Mouse (Mus musculus) duodenum, adult 2 months (tissue): ENCODE data around the gene Itgb1bp1. TPM values are rescaled to one million over a fixed set of nuclear protein-coding genes. Genes with fewer than 3 reads are reported as not detected.

Source experiments
- polyA plus RNA-seq: library from polyadenylated mRNA; depleted of rRNA; stranded (reverse); fragments of >200 nt; gene quantifications from 2 replicates; pipeline ENCODE4 v1.2.3, GENCODE M21; 2012; ENCODE audit warnings: low replicate concordance; rRNA removed

Gene Itgb1bp1
- polyA plus RNA-seq = 2.4 and 2.9 TPM in 2 replicates

DNA sequence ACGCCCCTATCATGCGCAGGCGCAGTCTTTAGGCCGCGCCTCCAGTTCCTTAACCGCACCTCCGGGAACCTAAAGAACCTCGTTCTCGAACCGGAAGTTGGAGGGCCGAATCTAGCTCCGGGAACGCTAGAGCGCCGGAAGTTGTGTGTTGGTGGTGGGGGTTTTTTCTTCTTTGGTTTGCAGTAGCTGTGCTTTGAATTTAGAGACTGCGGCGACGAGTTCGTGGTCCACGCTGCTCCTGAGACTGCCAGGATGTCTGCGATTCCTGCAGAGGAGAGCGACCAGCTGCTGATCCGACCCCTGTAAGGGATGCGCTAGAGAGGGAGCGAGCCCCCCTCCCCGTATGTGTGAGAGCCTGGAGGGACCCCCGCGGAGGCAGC lies at the start of gene Itgb1bp1:
Itgb1bp1 (minus strand) TSS at position 42 of the 380 bp plus-strand sequence.

DNA sequence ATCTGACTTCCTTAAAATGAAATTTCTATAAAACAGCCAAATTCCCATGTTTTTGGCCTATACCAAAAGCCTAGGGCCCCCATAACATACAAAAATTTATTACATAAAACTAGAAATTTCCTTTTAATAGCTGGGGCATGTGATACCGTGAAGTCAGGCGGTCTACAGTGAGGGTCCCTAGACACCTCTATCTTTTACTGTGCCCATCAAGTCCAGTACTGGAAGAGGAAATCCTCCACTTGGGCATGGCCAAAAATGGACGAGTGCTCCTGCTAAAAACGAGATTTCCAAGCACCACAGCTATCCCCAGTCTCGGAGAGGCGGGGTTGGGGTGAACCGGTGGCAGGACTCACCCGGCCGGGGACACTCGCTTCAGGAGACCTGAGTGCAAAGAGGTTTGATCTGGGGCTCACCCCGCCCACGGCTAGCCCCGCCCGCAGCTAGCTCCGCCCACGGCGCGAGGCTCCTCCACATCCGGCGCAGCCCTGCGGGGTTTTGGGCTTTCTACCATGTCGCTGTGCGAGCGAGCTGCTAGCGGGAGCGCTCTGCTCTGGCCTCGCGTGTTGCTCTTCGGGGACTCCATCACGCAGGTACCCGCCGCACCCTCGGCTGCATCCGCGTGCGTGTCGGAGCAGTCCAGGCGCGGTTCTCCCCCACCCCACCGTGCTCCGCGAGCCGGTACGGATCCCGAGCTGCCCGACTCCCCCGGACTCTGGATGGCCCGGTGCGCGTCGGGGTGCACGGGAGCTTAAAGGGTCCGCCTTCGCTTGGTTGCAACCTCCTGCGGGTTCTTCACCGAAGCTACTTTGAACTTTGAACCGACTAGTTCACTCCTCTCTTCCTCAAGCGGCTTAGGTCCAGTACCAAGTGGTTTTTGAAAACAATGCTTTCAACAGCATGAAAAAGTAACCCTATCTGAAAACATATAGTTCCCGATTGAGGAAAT lies 30.1 kb upstream of the Itgb1bp1 start, which contains the start of gene Iah1:
Iah1 (plus strand) TSS at position 467 of the 946 bp plus-strand sequence.

DNA sequence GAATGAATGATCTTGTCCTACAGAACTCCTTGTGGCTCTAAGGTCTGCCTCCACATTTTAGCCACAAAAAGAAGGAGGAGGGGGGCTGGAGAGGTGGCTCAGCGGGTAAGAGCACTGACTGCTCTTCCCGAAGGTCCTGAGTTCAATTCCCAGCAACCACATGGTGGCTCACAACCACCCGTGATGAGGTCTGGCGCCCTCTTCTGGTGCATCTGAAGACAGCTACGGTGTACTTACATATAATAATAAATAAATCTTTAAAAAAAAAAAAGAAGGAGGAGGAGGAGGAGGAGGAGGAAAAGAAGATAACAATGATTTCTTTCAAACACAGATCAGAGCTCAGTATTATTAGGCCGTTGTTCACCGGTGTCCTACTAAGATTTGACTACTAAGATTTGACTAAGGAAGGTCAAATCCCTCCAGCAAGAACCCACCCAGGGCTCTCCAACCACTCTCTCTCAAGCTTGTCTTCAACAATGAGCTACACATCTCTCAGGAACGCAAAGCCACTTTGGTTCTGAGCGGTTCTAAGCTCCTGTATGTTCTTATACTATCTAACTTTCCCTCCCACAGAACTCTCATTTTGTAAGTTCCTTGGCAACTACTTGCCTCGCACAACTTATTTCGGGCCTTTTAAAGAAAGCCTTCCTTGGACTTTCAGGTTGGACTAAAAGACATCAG lies 1.2 kb downstream of the Itgb1bp1 start, which contains the start of gene Cpsf3:
Cpsf3 (plus strand) TSS at position 631 of the 681 bp plus-strand sequence.

Other genes starting within 250 kb of the Itgb1bp1 start
- gene Cpsf3, start 893 bp downstream of the Itgb1bp1 start, polyA plus RNA-seq = 4.2 and 8.6 TPM in 2 replicates
- gene Iah1, start 30.1 kb upstream of the Itgb1bp1 start, polyA plus RNA-seq = 68.3 and 79.4 TPM in 2 replicates
- gene Adam17, start 87.3 kb upstream of the Itgb1bp1 start, polyA plus RNA-seq = 7.1 and 14.9 TPM in 2 replicates
- 19.4 and 29.2 TPM in 2 replicates for gene Ywhaq, start 131.4 kb upstream of the Itgb1bp1 start, polyA plus RNA-seq